Mouse (Mus musculus) bone marrow macrophage, adult 2 months (primary cell): ENCODE measurements around the gene Fabp3.

Experiments used
- CTCF ChIP-seq: IDR thresholded peaks from 2 replicates; pipeline ENCODE4 v1.5.1; 2012; ENCODE audit warnings: low read depth, mild to moderate bottlenecking, low read length, moderate library complexity
- POLR2A ChIP-seq: IDR thresholded peaks from 2 replicates; pipeline ENCODE4 v1.6.1; 2012; ENCODE audit warnings: mild to moderate bottlenecking, low read depth, low read length, borderline replicate concordance

DNA sequence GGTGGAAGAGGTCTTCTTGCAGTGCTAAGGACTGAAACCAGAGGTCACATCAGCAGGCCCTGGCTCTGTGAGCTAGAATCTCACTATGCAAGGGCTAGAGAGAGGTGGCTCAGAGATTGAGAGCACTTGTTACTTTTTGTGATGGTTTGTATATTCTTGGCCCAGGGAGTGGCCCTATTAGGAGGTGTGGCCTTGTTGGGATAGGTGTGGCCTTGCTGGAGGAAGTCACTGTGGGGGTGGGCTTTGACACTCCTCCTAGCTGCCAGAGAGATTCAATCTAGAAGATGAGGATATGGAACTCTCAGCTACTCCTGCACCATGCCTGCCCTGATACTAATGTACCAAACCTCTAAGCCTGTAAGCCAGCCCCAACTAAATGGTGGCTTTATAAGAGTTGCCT is 49.6 kb downstream of the Fabp3 start:
- TF ChIP-seq CTCF (no peak), POLR2A (no peak)
